Mouse (Mus musculus) adrenal gland, adult 2 months (tissue): ENCODE measurements at regions not wholly inside any gene's neighbourhood (a gene's known extent, or its start where the extent isn't known, plus 50 kb on each side); places are given as distances from the start of the nearest gene placed in this dataset.
A peak's percentile ranks its signal among the peaks of the same experiment; 100 is the strongest.

Experiments used
- DNase-seq: peaks from one replicate; pipeline ENCODE4 v3.0.0; 2021

DNA sequence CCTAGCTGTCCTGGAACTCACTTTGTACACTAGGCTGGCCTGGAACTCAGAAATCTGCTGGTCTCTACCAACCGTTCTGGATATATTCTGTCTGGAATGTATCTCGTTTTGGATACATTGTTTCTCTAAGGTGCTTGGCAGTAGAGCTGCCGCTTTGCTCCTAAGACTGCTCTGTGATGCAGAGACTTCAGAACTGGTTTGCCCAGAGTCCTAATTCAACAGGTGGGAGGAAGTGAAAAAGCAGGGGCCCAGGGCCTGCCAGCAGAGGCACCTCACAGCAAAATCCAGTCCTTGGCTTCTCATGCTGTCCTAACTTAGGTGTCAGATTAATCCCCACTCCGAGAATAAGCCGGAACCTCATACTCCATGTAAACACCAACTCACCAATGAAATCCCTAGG, 67.3 kb upstream of the Rreb1 start:
- no peak for DNase-seq

DNA sequence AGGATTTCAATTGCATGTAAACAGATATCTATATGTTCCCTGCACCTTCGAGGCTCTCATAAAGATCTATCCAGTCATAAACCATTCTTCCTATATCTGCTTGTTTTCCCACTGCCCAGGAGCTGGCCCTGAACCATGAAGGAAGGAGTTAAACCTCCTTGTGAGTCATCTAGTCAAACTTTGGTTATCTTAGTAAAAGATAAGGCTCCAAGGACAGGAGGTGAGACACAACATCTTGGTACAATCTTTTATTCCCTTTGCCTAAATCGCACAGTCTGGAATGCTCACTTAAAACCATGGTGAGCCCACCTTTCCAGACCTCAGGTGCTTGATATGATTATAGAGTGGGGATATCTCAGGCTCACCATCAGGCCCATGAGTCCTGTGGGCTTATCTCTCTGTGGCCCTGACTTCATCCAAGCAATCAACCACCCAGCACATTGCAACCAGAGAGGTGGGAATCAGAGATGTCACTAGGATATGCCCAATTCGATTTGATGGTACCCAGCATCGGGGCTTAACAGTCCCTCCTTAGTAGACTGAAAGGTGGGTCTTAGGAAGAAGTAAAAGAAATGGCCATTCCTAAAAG, 65.2 kb upstream of the Rreb1 start:
- DNase-seq = peak; percentile 47

- no peak for DNase-seq
Measured at GRCm38 (mm10) chr13:37715058-37715712, 63.0 kb upstream of the Rreb1 start.

DNA sequence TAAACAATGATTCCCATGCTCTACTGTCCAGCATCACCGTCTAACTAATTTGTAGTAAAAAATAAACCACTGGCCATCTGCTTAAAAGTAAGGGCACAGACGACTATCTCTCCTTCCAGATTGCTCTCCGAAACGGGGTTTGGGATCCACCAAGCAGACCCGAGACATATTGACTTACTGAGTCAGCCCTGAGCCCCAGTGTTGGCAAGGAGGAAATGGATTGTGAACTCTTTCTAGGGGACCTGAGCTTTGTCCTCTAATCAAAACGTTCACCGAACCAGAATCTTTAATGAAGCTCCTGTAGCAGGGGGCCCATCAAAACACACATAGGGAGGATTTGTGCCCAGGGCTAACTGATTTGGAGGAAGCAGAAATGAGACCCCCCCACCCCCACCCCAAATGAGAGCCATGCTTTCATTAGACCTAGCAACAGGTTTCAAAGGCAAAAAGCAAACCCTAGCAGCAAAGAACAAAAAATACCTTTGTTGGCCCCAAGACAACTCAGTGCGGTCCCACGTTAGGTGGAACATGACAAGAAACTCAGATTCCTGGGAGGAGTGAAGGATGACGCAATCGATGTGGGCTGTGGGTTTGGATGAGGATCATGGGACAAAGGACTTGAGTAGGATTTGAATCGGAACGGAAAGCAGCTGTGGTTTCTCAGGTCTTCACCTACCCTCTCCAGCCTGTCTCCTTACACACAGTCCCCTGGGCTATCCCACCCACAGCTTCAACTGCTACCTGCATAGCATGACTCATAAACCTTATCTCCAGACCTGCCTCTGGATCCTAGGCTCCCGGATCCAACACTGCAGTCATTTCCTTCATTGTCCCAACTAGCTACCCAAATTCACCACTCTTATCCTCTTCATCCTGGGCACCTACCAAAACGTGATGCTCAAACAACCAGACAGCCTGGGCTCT, 62.2 kb upstream of the Rreb1 start:
- no peak for DNase-seq

GRCm38 (mm10) chr13:37717793-37718192, 60.4 kb upstream of the Rreb1 start:
- no peak for DNase-seq

DNA sequence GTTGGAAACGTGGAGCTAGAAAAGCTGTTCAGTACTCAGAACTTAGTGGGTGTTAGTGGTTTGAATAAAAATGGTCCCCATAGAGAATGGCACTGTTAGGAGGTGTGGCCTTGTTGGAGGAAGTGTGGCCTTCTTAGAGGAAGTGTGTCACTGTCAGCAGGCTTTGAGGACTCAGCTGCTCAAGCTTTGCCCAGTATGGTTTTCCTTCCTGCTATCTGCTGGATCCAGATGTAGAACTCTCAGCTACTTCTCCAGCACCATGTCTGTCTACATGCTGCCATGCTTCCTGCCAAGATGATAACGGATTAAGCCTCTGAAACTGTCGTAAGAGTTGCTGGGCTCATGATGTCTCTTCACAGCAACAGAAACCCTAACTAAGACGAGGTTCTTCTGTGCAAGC, 59.8 kb upstream of the Rreb1 start:
- DNase-seq = no peak
